ENCODE assay signal across 18 mouse cellular contexts in genomic region chr9:79029456-79029855, GRCm38 (mm10).
DNase-seq lines count a peak whose midpoint lies in the region; ATAC-seq and TF ChIP-seq lines count a peak whose summit lies in the region.
"Had no signal": no experiment of that assay in that cellular context is flagged by ENCODE, and none has a peak within 500 bp of the region (broad histone marks: within the 10 kb centered on the region; RNA-seq: fewer than 3 reads in every experiment).

No protein-coding gene starts in this region.

- peaks cover 13% of the 10 kb centered on the region for H3K4me1 ChIP-seq in limb, embryonic 13.5 days
- H3K4me1 ChIP-seq: embryonic facial prominence, embryonic 15.5 days; forebrain, embryonic 10.5 days; heart, embryonic 12.5 days had no signal

- no peaks in the 10 kb centered on the region for H3K9me3 ChIP-seq in limb, embryonic 13.5 days
- H3K9me3 ChIP-seq: embryonic facial prominence, embryonic 15.5 days; forebrain, embryonic 10.5 days; heart, embryonic 12.5 days had no signal

- 66% methylated on average over 9 of the region's 9 CpGs for WGBS in limb, embryonic 13.5 days

- DNase-seq in cerebellum, adult 18-20 months, result peak; percentile 13 to 26
- no peak for DNase-seq in cerebellum, postnatal 4 days (ENCODE audit: low spot score in 2 of 2)
- peak; percentile 38 to 50 for DNase-seq in cerebellum, postnatal 25 days
- DNase-seq in cerebellum, adult 9-10 months, result no peak
- DNase-seq in brain, embryonic 14.5 days (ENCODE audit: low read depth), result peak; percentile 11
- DNase-seq in right cerebral cortex, postnatal 25 days, result no peak
- DNase-seq: adrenal gland, postnatal 10 days; gastrocnemius, adult 2 months; gastrocnemius, postnatal 25 days had no signal

- H3K27me3 ChIP-seq in limb, embryonic 13.5 days, result no peaks in the 10 kb centered on the region
- H3K27me3 ChIP-seq: embryonic facial prominence, embryonic 15.5 days; heart, embryonic 12.5 days had no signal

- ATAC-seq in limb, embryonic 13.5 days (ENCODE audit: low FRiP score, low read depth), result no peak
- ATAC-seq: forebrain, embryonic 14.5 days; hindbrain, embryonic 16.5 days; inflammation-experienced regulatory T-cells, adult 6 months; intestine, postnatal 0 days had no signal

- H3K36me3 ChIP-seq in limb, embryonic 13.5 days, result no peaks in the 10 kb centered on the region
- H3K36me3 ChIP-seq: embryonic facial prominence, embryonic 15.5 days; forebrain, embryonic 10.5 days; heart, embryonic 12.5 days had no signal

- no peak overlapping the region for H3K4me2 ChIP-seq in limb, embryonic 13.5 days (replicated peaks)
- H3K4me2 ChIP-seq: embryonic facial prominence, embryonic 15.5 days; heart, embryonic 12.5 days had no signal

- no peak for TF ChIP-seq CTCF in brain, embryonic 14.5 days (IDR thresholded peaks at IDR 0.05; ENCODE audit: borderline replicate concordance, extremely low read depth, insufficient read depth, insufficient read length)

- H3K27ac ChIP-seq in limb, embryonic 13.5 days, result peak overlapping the region; percentile 12; the same call in 1 of the 2 replicates
- H3K27ac ChIP-seq: embryonic facial prominence, embryonic 15.5 days; forebrain, embryonic 10.5 days; gastrocnemius, adult 2 months had no signal

- H3K4me3 ChIP-seq in limb, embryonic 13.5 days, result no peak overlapping the region
- H3K4me3 ChIP-seq: embryonic facial prominence, embryonic 15.5 days; erythroblast, embryonic 14.5 days; forebrain, embryonic 10.5 days; gastrocnemius, adult 2 months; heart, embryonic 12.5 days had no signal

- no peak for TF ChIP-seq POLR2A in brain, embryonic 14.5 days (IDR thresholded peaks at IDR 0.05; ENCODE audit: borderline replicate concordance, extremely low read depth, insufficient read depth, insufficient read length, poor library complexity, severe bottlenecking)

- no peak overlapping the region for H3K9ac ChIP-seq in limb, embryonic 13.5 days
- H3K9ac ChIP-seq: embryonic facial prominence, embryonic 15.5 days; heart, embryonic 12.5 days had no signal

Comparison
In these comparisons a context has a peak if more than half of its experiments do, and no peak if none do; other contexts are left out.
1. DNase-seq: peak in cerebellum, adult 18-20 months (2 of 2), cerebellum, postnatal 25 days (2 of 2) and brain, embryonic 14.5 days (single experiment); none in cerebellum, postnatal 4 days (0 of 2), cerebellum, adult 9-10 months (single experiment) and right cerebral cortex, postnatal 25 days (single experiment).